In the genomic region with DNA sequence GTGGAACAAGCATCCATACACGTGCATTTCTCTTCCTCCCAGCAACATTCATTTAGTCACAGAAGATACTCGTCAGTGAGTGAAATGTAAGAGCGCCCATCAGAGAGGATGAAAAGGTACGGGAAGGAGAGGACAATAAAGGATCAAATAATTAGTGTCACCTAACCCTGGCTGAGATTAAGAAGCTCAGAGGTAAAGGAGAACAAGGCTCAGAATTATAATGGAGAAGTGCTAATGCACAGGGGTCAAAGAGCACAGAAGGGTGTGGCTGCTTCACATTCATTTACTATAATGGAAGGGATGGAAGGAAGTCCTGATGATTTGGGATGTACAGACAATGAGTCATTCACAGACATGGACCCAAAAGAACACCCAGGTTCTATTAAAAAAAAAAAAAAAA, we compare ENCODE assay signal across 23 mouse cellular contexts. TPM values are rescaled to one million over a fixed set of nuclear protein-coding genes. Genes with fewer than 3 reads are reported as not detected.
DNase-seq lines count a peak whose midpoint lies in the region.
"Had no signal": no experiment of that assay in that cellular context is flagged by ENCODE, and none has a peak within 500 bp of the region (broad histone marks: within the 10 kb centered on the region; RNA-seq: fewer than 3 reads in every experiment).

No protein-coding gene starts in this region.

- no peak overlapping the region for H3K27ac ChIP-seq in embryonic facial prominence, embryonic 10.5 days (replicated peaks)
- H3K27ac ChIP-seq: embryonic facial prominence, embryonic 13.5 days; embryonic facial prominence, embryonic 15.5 days; forebrain, embryonic 10.5 days; forebrain, embryonic 12.5 days had no signal

- DNase-seq in 3T3-L1 (ENCODE audit: low read depth, low spot score): peak; percentile 20
- DNase-seq in ES-CJ7 (ENCODE audit: low read depth, low spot score): peak; percentile 50
- peak; percentile 72 for DNase-seq in R1 (ENCODE audit: low read depth, low spot score)
- no peak for DNase-seq in embryonic facial prominence, embryonic 10.5 days (ENCODE audit: low spot score)
- no peak for DNase-seq in spleen, adult 12 weeks (ENCODE audit: low spot score)
- no peak for DNase-seq in right cerebral cortex, postnatal 14 days
- DNase-seq: adrenal gland, adult 8-10 months; adrenal gland, postnatal 14 days; adrenal gland, postnatal 36 days; B cell, adult 2 months; cerebellum, adult 11-12 months; cerebellum, adult 2 months; cerebellum, adult 9-10 months; cerebellum, postnatal 10 days; cerebellum, postnatal 25 days had no signal

- no peaks in the 10 kb centered on the region for H3K36me3 ChIP-seq in embryonic facial prominence, embryonic 10.5 days (replicated peaks)
- H3K36me3 ChIP-seq: embryonic facial prominence, embryonic 13.5 days; embryonic facial prominence, embryonic 15.5 days; G1E had no signal

- H3K9me3 ChIP-seq in embryonic facial prominence, embryonic 10.5 days: no peaks in the 10 kb centered on the region
- H3K9me3 ChIP-seq: embryonic facial prominence, embryonic 13.5 days; embryonic facial prominence, embryonic 15.5 days; forebrain, embryonic 10.5 days; forebrain, embryonic 12.5 days had no signal

- peaks cover 5% of the 10 kb centered on the region; the same call in 1 of the 2 replicates for H3K27me3 ChIP-seq in embryonic facial prominence, embryonic 10.5 days (replicated peaks; ENCODE audit: low read depth, poor library complexity, severe bottlenecking)
- H3K27me3 ChIP-seq: CH12.LX; forebrain, embryonic 12.5 days; Patski had no signal

- no peaks in the 10 kb centered on the region for H3K4me1 ChIP-seq in embryonic facial prominence, embryonic 10.5 days
- H3K4me1 ChIP-seq: embryonic facial prominence, embryonic 13.5 days; embryonic facial prominence, embryonic 15.5 days had no signal

- WGBS in embryonic facial prominence, embryonic 10.5 days: 59% methylated on average over 4 of the region's 4 CpGs

- H3K4me3 ChIP-seq in embryonic facial prominence, embryonic 10.5 days: no peak overlapping the region
- H3K4me3 ChIP-seq: embryonic facial prominence, embryonic 13.5 days; embryonic facial prominence, embryonic 15.5 days; erythroblast, embryonic 14.5 days; forebrain, embryonic 10.5 days; forebrain, embryonic 12.5 days had no signal

RNA-seq across cellular contexts. Expression of a gene that starts 36.6 kb away (rescaled TPM):
- polyA plus RNA-seq in embryonic facial prominence, embryonic 10.5 days (2016; fragmentation: Nextera tagmentation; extraction: Ambion mirVana): 16.9 and 22.3 TPM in 2 replicates
- polyA plus RNA-seq: erythroblast, embryonic 14.5 days; G1E; Patski had no signal

Comparison
In these comparisons a context has a peak if more than half of its experiments do, and no peak if none do; other contexts are left out.
1. DNase-seq: peak in 3T3-L1 (single experiment), ES-CJ7 (single experiment) and R1 (single experiment); none in embryonic facial prominence, embryonic 10.5 days (single experiment), spleen, adult 12 weeks (single experiment) and right cerebral cortex, postnatal 14 days (single experiment).